Mouse (Mus musculus) intestine, embryonic 15.5 days (tissue): Measurements from ENCODE around the gene Sele. TPM values are rescaled to one million over a fixed set of nuclear protein-coding genes. Genes with fewer than 3 reads are reported as not detected.

Source experiments
- ATAC-seq: fragments of 200-750 bp; cut with Nextera tagmentation; 2 replicates; pipeline ENCODE4 v1.8.0; 2017; ENCODE audit warnings: moderate TSS enrichment, moderate library complexity
- H3K27ac ChIP-seq: fragments of 300-500 bp; sonication (generic); 2 replicates; pipeline ENCODE4 v1.5.1; 2015; ENCODE audit warnings: mild to moderate bottlenecking, inconsistent platforms
- H3K27me3 ChIP-seq: fragments of 300-500 bp; sonication (generic); replicated peaks from 2 replicates; pipeline ENCODE4 v1.6.1; 2015; ENCODE audit warnings: inconsistent platforms
- H3K36me3 ChIP-seq: fragments of 300-500 bp; sonication (generic); 2 replicates; pipeline ENCODE4 v1.6.1; 2015; ENCODE audit warnings: inconsistent platforms
- H3K4me1 ChIP-seq: fragments of 300-500 bp; sonication (generic); replicated peaks from 2 replicates; pipeline ENCODE4 v1.6.1; 2015; ENCODE audit warnings: inconsistent platforms
- H3K4me2 ChIP-seq: fragments of 300-500 bp; sonication (generic); replicated peaks from 2 replicates; pipeline ENCODE4 v1.6.1; 2015; ENCODE audit warnings: mild to moderate bottlenecking, inconsistent platforms
- H3K4me3 ChIP-seq: fragments of 300-500 bp; sonication (generic); replicated peaks from 2 replicates; pipeline ENCODE4 v1.5.1; 2015; ENCODE audit warnings: inconsistent platforms
- H3K9ac ChIP-seq: fragments of 300-500 bp; sonication (generic); 2 replicates; pipeline ENCODE4 v1.6.1; 2015; ENCODE audit warnings: inconsistent platforms
- H3K9me3 ChIP-seq: fragments of 300-500 bp; sonication (generic); 2 replicates; pipeline ENCODE4 v1.6.1; 2016; ENCODE audit warnings: inconsistent platforms
- WGBS: fragments of 180-500 bp; shearing (Covaris S2); methylation state at CpG from one replicate; pipeline ENCODE4 v1.1.7; 2015; 5-methylcytosine and 5-hydroxymethylcytosine counted together
- polyA plus RNA-seq: library from polyadenylated mRNA; unstranded; fragments of >200 nt; fragmentation: Nextera tagmentation; extraction: Ambion mirVana; gene quantifications from 2 replicates; pipeline ENCODE4 v1.2.1, GENCODE M21; 2015

Sele gene
- polyA plus RNA-seq, 1 experiment from 2014 or later: 0.16 TPM

GRCm38 (mm10) chr1:164074606-164075140 is 26.6 kb downstream of the Sele start:
- H3K9ac ChIP-seq: no peak overlapping the region
- H3K27ac ChIP-seq: no peak overlapping the region
- 82% methylated on average over 2 of the region's 2 CpGs for WGBS
- no peak overlapping the region for H3K4me3 ChIP-seq
- H3K9me3 ChIP-seq: no peaks in the 10 kb centered on the region
- H3K27me3 ChIP-seq: no peaks in the 10 kb centered on the region
- ATAC-seq: no peak
- no peak overlapping the region for H3K4me2 ChIP-seq
- no peaks in the 10 kb centered on the region for H3K4me1 ChIP-seq
- H3K36me3 ChIP-seq: no peaks in the 10 kb centered on the region

DNA sequence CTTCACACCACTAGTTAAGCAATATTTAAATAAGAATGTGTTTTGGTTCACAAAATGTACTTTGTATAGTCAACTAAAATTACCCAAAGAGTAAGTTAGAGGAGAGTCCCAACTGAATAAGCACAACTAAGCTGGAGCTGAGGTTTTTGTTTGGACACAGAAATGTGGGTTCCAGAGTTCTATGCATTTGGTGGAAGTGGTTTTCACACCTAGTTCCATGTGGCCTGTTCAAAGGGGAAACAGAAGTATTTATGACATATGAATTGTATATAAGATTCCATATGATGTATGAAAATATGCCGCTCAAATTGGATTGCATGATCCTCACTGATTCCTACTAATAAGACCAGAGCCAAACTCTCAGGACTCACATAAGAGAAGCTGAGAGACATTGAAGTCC is 27.4 kb downstream of the Sele start:
- WGBS: 88% methylated on average over 1 of the region's 1 CpGs
- no peaks in the 10 kb centered on the region for H3K27me3 ChIP-seq
- no peak overlapping the region for H3K4me3 ChIP-seq
- no peaks in the 10 kb centered on the region for H3K4me1 ChIP-seq
- no peak overlapping the region for H3K27ac ChIP-seq
- no peaks in the 10 kb centered on the region for H3K36me3 ChIP-seq
- no peak overlapping the region for H3K4me2 ChIP-seq
- no peak overlapping the region for H3K9ac ChIP-seq
- H3K9me3 ChIP-seq: no peaks in the 10 kb centered on the region
- ATAC-seq: no peak

GRCm38 (mm10) chr1:164076441-164076840 is 28.4 kb downstream of the Sele start:
- Histone ChIP-seq H3K4me2 (no peak overlapping the region), H3K9me3 (no peaks in the 10 kb centered on the region), H3K9ac (no peak overlapping the region), H3K27me3 (no peaks in the 10 kb centered on the region), H3K27ac (no peak overlapping the region), H3K4me1 (no peaks in the 10 kb centered on the region), H3K4me3 (no peak overlapping the region), H3K36me3 (no peaks in the 10 kb centered on the region)
- 52% methylated on average over 1 of the region's 1 CpGs for WGBS
- ATAC-seq: no peak

DNA sequence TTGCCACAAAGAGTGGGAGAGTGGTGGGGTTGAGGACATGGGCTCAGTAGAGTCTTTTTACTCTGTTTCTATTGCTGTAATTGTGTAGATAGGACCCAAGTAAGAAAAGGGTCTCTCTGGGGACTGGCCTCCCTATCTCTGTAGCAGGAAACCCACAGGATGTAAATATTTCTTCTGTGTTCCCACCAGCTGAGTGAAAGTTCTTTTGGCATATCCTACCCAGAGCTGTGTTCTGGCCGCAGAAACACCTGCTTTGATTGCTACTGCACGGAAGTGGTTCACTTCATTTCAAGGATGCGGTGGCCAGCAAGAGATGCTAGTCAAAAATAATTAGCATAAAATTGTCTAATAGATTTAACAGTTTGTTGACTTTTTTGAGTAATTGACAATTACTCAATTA is 29.0 kb downstream of the Sele start:
- H3K27me3 ChIP-seq: no peaks in the 10 kb centered on the region
- ATAC-seq: no peak
- H3K27ac ChIP-seq: no peak overlapping the region
- H3K9ac ChIP-seq: no peak overlapping the region
- no peak overlapping the region for H3K4me2 ChIP-seq
- WGBS: 88% methylated on average over 3 of the region's 3 CpGs
- no peak overlapping the region for H3K4me3 ChIP-seq
- no peaks in the 10 kb centered on the region for H3K9me3 ChIP-seq
- H3K4me1 ChIP-seq: no peaks in the 10 kb centered on the region
- no peaks in the 10 kb centered on the region for H3K36me3 ChIP-seq

- no peaks in the 10 kb centered on the region for H3K27me3 ChIP-seq
- H3K36me3 ChIP-seq: no peaks in the 10 kb centered on the region
- H3K4me3 ChIP-seq: no peak overlapping the region
- no peak for ATAC-seq
- 84% methylated on average over 4 of the region's 4 CpGs for WGBS
- no peak overlapping the region for H3K9ac ChIP-seq
- no peaks in the 10 kb centered on the region for H3K9me3 ChIP-seq
- H3K4me1 ChIP-seq: no peaks in the 10 kb centered on the region
- H3K27ac ChIP-seq: no peak overlapping the region
- no peak overlapping the region for H3K4me2 ChIP-seq
These were observed 30.3 kb downstream of the Sele start for GRCm38 (mm10) chr1:164078323-164078741.

GRCm38 (mm10) chr1:164079091-164079490 is 31.1 kb downstream of the Sele start:
- no peak overlapping the region for H3K27ac ChIP-seq
- no peaks in the 10 kb centered on the region for H3K4me1 ChIP-seq
- H3K36me3 ChIP-seq: no peaks in the 10 kb centered on the region
- 75% methylated on average over 11 of the region's 11 CpGs for WGBS
- H3K27me3 ChIP-seq: no peaks in the 10 kb centered on the region
- no peak overlapping the region for H3K4me3 ChIP-seq
- H3K4me2 ChIP-seq: no peak overlapping the region
- ATAC-seq: no peak
- H3K9me3 ChIP-seq: no peaks in the 10 kb centered on the region
- no peak overlapping the region for H3K9ac ChIP-seq

- Histone ChIP-seq H3K4me3 (no peak overlapping the region), H3K4me2 (no peak overlapping the region), H3K27ac (no peak overlapping the region), H3K36me3 (no peaks in the 10 kb centered on the region), H3K27me3 (no peaks in the 10 kb centered on the region), H3K9ac (no peak overlapping the region), H3K4me1 (no peaks in the 10 kb centered on the region), H3K9me3 (no peaks in the 10 kb centered on the region)
- no peak for ATAC-seq
- WGBS: 88% methylated on average over 4 of the region's 4 CpGs
These were observed 35.0 kb downstream of the Sele start for GRCm38 (mm10) chr1:164083046-164083445.

- no peaks in the 10 kb centered on the region for H3K9me3 ChIP-seq
- H3K4me3 ChIP-seq: no peak overlapping the region
- no peaks in the 10 kb centered on the region for H3K27me3 ChIP-seq
- no peaks in the 10 kb centered on the region for H3K4me1 ChIP-seq
- 80% methylated on average over 3 of the region's 3 CpGs for WGBS
- H3K36me3 ChIP-seq: no peaks in the 10 kb centered on the region
- H3K4me2 ChIP-seq: no peak overlapping the region
- no peak for ATAC-seq
- no peak overlapping the region for H3K9ac ChIP-seq
- H3K27ac ChIP-seq: no peak overlapping the region
These were observed 38.8 kb downstream of the Sele start for GRCm38 (mm10) chr1:164086797-164087196.

- ATAC-seq: no peak
- Histone ChIP-seq H3K4me3 (no peak overlapping the region), H3K27me3 (no peaks in the 10 kb centered on the region), H3K4me1 (no peaks in the 10 kb centered on the region), H3K27ac (no peak overlapping the region), H3K9ac (no peak overlapping the region), H3K9me3 (no peaks in the 10 kb centered on the region), H3K36me3 (no peaks in the 10 kb centered on the region), H3K4me2 (no peak overlapping the region)
- WGBS: 86% methylated on average over 5 of the region's 5 CpGs
These were observed 39.8 kb downstream of the Sele start for GRCm38 (mm10) chr1:164087872-164088271.

DNA sequence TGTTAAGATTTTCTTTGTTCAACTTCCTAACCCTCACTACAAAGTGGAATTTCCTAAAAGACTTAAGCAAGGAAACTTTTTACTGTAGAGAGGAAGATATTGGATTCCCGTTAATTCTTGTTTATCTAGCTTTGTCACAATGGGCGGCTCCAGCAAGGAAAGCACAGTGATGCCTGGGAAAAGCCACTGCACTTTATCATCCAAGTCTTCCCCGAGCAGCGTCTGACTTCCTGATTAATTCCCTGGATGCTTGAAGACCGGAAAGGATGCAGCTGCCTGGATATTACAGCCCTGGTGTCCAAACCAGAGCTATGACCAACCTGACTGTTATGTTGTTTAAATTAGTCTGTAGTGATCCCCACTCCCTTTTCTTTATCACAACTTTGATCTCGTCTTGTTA is 48.7 kb downstream of the Sele start:
- no peak overlapping the region for H3K4me2 ChIP-seq
- no peaks in the 10 kb centered on the region for H3K36me3 ChIP-seq
- H3K4me3 ChIP-seq: no peak overlapping the region
- no peak overlapping the region for H3K9ac ChIP-seq
- H3K27ac ChIP-seq: no peak overlapping the region
- no peaks in the 10 kb centered on the region for H3K4me1 ChIP-seq
- H3K27me3 ChIP-seq: no peaks in the 10 kb centered on the region
- WGBS: 24% methylated on average over 6 of the region's 6 CpGs
- no peak for ATAC-seq
- no peaks in the 10 kb centered on the region for H3K9me3 ChIP-seq

- H3K27ac ChIP-seq: no peak overlapping the region
- H3K9me3 ChIP-seq: no peaks in the 10 kb centered on the region
- H3K9ac ChIP-seq: no peak overlapping the region
- no peaks in the 10 kb centered on the region for H3K27me3 ChIP-seq
- WGBS: 75% methylated on average over 2 of the region's 2 CpGs
- no peaks in the 10 kb centered on the region for H3K4me1 ChIP-seq
- no peak overlapping the region for H3K4me3 ChIP-seq
- ATAC-seq: no peak
- H3K4me2 ChIP-seq: no peak overlapping the region
- H3K36me3 ChIP-seq: no peaks in the 10 kb centered on the region
These were observed 49.9 kb downstream of the Sele start for GRCm38 (mm10) chr1:164097911-164098310.

GRCm38 (mm10) chr1:164098372-164098771 is 50.3 kb downstream of the Sele start:
- H3K4me1 ChIP-seq: no peaks in the 10 kb centered on the region
- whole genome bisulfite sequencing: 72% methylated on average over 2 of the region's 2 CpGs
- H3K9me3 ChIP-seq: no peaks in the 10 kb centered on the region
- ATAC-seq: no peak
- no peak overlapping the region for H3K9ac ChIP-seq
- H3K4me2 ChIP-seq: no peak overlapping the region
- H3K27me3 ChIP-seq: no peaks in the 10 kb centered on the region
- H3K4me3 ChIP-seq: no peak overlapping the region
- H3K36me3 ChIP-seq: no peaks in the 10 kb centered on the region
- no peak overlapping the region for H3K27ac ChIP-seq
